Mouse (Mus musculus) ES-Bruce4 (cell line): ENCODE data around the gene Mrpl28.

Source experiments
- CTCF ChIP-seq: IDR thresholded peaks from one replicate; pipeline ENCODE4 v1.8.1; 2011; ENCODE audit warnings: low read depth, low read length
- EP300 ChIP-seq: IDR thresholded peaks from 2 replicates; pipeline ENCODE4 v1.6.1; 2011; ENCODE audit warnings: low read depth, low read length; ENCODE audit not compliant: insufficient read depth
- POLR2A ChIP-seq: IDR thresholded peaks from one replicate; pipeline ENCODE4 v1.8.1; 2011; ENCODE audit warnings: low read length; ENCODE audit not compliant: insufficient read depth

GRCm38 (mm10) chr17:26123267-26123684 is at the start of gene Mrpl28:
- no peak for TF ChIP-seq CTCF
- no peak for TF ChIP-seq EP300
- peak; percentile 90 for TF ChIP-seq POLR2A
